Mouse (Mus musculus) naive thymus-derived CD4-positive, alpha-beta T cell, adult 5 months (primary cell): ENCODE data around the gene Large2. TPM values are rescaled to one million over a fixed set of nuclear protein-coding genes. Genes with fewer than 3 reads are reported as not detected.

Experiments
- polyA plus RNA-seq: library from polyadenylated mRNA; unstranded; fragments of 100-300 nt; shearing (Covaris generic); gene quantifications from one replicate; pipeline ENCODE4 v1.2.1, GENCODE M21; 2017

The Large2 gene
- not detected for polyA plus RNA-seq

GRCm38 (mm10) chr2:92374514-92374913, at the start of gene Large2, which contains the start of gene Pex16:
Large2 (minus strand) TSS chr2:92374869.
Pex16 (plus strand) TSS chr2:92374676.

GRCm38 (mm10) chr2:92401091-92401561, 26.5 kb upstream of the Large2 start, which contains the start of gene Mapk8ip1:
Mapk8ip1 (minus strand) TSS chr2:92401263.

GRCm38 (mm10) chr2:92381901-92382588, 7.4 kb upstream of the Large2 start, which contains the start of gene 1700029I15Rik:
1700029I15Rik (plus strand) TSS chr2:92382538.

Other genes starting within 250 kb of the Large2 start
- 35.6 TPM for gene Pex16, start 193 bp downstream of the Large2 start, polyA plus RNA-seq
- gene 1700029I15Rik, start 7.7 kb upstream of the Large2 start, polyA plus RNA-seq: 2.6 TPM
- not detected for gene Mapk8ip1, start 26.4 kb upstream of the Large2 start, polyA plus RNA-seq
- gene Cry2, start 59.2 kb upstream of the Large2 start, polyA plus RNA-seq: 36.7 TPM
- gene Slc35c1, start 85.7 kb upstream of the Large2 start, polyA plus RNA-seq: 25.6 TPM
- gene Chst1, start 224.8 kb upstream of the Large2 start, polyA plus RNA-seq: not detected